In genomic region chr4:82606351-82606750, GRCm38 (mm10) we compare ENCODE assay signal across 15 mouse cellular contexts.
"Had no signal": no experiment of that assay in that cellular context is flagged by ENCODE, and none has a peak within 500 bp of the region (broad histone marks: within the 10 kb centered on the region; RNA-seq: fewer than 3 reads in every experiment).

No protein-coding gene starts in this region.

- H3K4me3 ChIP-seq: liver, embryonic 13.5 days; midbrain, embryonic 13.5 days had no signal

- H3K27ac ChIP-seq: liver, embryonic 13.5 days; macrophage; stomach, postnatal 0 days had no signal

- H3K4me1 ChIP-seq: liver, embryonic 13.5 days had no signal

- H3K9me3 ChIP-seq: liver, embryonic 13.5 days; midbrain, embryonic 13.5 days had no signal

- ATAC-seq: midbrain, embryonic 13.5 days had no signal

- H3K9ac ChIP-seq: liver, embryonic 13.5 days; midbrain, embryonic 13.5 days had no signal

- H3K4me2 ChIP-seq: liver, embryonic 13.5 days; midbrain, embryonic 13.5 days had no signal

- DNase-seq: kidney, adult 18-20 months; kidney, adult 9 months; kidney, postnatal 14 days; kidney, postnatal 4 days; liver, embryonic 13.5 days; lung, adult 2 months; lung, postnatal 14 days; right cerebral cortex, postnatal 14 days; right cerebral cortex, postnatal 4 days; thymus, adult 2 months; thymus, postnatal 14 days; thymus, postnatal 4 days had no signal

- H3K27me3 ChIP-seq: liver, embryonic 13.5 days; midbrain, embryonic 13.5 days had no signal

- H3K36me3 ChIP-seq: liver, embryonic 13.5 days; midbrain, embryonic 13.5 days had no signal
